Mouse (Mus musculus): Measurements from ENCODE around the gene Ina. TPM values are rescaled to one million over a fixed set of nuclear protein-coding genes. Genes with fewer than 3 reads are reported as not detected.
"Not testable (repeated sequence)": the region's sequence is repeated elsewhere in the genome, so short reads cannot be mapped to it uniquely, and the experiment has no call there.

Gene Ina
- total RNA-seq, 4 experiments from 2014 or later = 144 to 177 (median 163) TPM

DNA sequence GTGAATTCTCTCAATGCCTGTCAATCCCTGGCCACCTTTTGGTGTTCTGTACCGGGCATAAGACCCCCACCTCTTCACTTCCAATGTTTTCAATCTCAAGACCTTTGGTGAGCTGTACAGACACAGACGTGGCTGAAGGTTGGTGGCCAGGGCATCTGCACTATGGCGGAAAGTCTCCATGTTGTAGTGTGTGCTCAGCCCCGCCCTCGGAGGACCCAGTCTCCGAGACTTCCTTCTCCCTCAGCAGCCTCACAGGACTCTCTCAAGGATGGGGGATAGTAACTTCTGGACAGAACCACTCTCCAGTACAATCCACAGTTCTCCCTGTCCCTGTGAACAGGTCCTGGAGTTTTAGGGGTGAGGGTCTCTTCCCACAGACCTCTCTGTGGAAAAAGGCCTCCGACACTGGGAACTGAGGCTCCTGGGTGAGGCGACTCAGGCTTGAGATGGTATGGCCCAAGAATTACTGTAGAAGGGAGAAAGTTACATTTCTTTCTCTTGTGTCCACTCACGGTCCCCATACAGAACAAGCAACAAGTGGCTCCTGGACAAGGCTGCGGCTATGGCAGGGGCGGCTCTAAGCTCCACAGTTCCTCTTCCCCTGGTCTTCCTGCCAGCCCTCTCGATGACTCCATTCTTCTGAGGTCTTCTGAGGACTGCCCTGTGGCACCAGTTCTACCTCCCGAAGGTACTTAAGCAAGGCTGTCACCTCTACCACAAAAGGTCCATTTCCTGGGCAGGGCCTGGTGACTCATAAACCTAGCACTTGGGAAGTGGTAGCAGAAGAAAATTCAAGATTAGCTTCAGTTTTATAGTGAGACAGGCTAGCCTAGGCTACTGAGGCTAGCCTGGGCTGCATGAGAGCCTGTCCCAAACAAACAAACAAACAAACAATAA lies 29.5 kb upstream of the Ina start:
- DNase-seq (ENCODE audit: low spot score in 2 of 2) = no peak

GRCm38 (mm10) chr19:46987646-46988045 lies 26.9 kb upstream of the Ina start:
- DNase-seq (ENCODE audit: low spot score in 2 of 2) = no peak

DNA sequence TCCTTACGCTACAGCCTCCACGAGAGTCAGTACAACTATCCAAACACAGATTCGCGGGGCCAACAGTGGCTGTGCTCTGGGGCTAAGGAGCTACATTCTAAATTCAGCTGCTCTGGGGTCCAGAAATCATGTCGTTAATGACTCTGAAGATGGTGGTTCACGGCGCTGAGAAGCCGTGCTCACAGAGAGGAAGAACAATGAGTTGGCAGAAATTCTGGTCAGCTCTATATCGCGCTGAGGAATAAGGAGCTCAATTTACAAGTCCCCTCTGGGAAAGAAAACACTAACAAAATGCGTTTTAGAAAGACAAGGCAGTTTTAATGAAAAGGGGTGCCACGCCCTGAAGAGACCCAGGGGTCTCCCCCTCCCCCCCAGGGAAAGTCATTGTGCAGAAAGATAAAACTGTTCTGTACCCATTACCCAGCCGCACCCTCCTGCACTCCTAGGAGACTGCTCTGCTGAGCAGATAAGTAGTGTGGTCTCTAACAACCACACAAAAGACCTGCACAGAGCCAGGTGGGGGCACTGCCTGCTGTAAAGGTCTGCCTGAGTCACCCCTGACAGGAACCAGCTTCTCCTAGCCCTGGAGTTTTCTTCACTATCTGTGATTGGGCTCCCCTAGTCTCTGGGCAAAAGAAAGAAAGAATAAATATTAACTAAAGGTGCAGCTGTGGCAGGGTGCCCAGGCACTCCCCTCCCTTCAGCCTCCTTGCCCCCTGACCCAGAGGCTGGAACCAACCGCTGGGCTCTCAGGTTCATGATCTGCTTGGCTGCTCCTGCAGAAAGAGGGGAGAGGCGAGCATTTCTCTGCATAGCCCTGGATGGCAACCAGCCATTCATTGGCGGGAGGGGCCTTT lies 26.0 kb upstream of the Ina start:
- no peak for DNase-seq (ENCODE audit: low spot score in 2 of 2)

GRCm38 (mm10) chr19:46989479-46990152 lies 24.9 kb upstream of the Ina start:
- DNase-seq (ENCODE audit: low spot score in 2 of 2) = no peak

GRCm38 (mm10) chr19:46990153-46990518 lies 24.4 kb upstream of the Ina start:
- no peak for DNase-seq (ENCODE audit: low spot score in 2 of 2)

DNA sequence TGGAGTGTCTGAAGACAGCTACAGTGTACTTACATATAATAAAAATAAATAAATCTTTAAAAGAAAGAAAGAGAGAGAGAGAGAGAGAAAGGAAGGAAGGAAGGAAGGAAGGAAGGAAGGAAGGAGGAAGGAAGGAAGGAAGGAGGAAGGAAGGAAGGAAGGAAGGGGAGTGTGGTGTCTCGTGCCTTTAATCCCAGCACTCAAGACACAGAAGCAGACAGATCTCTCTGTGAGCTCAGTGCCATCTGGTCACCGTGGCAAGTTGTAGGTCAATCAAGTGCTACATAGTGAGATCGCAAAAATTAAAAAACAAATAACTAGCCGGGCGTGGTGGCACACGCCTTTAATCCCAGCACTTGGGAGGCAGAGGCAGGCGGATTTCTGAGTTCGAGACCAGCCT lies 23.9 kb upstream of the Ina start:
- DNase-seq (ENCODE audit: low spot score in 2 of 2) = not testable (repeated sequence)

GRCm38 (mm10) chr19:46991145-46991544 lies 23.4 kb upstream of the Ina start:
- peak in 1 of 2 experiments; percentile 85 for DNase-seq (ENCODE audit: low spot score in 2 of 2)

DNA sequence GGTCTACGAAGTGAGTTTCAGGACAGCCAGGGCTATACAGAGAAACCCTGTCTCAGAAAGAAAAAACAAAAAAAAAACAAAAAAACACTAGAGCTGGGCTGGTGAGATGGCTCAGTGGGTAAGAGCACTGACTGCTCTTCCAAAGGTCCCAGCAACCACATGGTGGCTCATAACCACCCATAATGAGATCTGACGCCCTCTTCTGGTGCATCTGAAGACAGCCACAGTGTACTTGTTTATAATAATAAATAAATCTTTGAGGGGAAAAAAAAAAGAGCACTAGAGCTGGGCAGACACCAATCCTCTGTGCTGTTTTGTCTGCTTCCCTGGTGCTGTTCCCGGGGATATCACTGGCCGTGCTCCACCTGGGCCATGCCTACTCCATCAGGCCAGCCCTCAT lies 22.2 kb upstream of the Ina start:
- DNase-seq (ENCODE audit: low spot score in 2 of 2) = not testable (repeated sequence)

- DNase-seq (ENCODE audit: low spot score in 2 of 2) = no peak
These were observed 18.4 kb upstream of the Ina start for GRCm38 (mm10) chr19:46996095-46996494.

- DNase-seq (ENCODE audit: low spot score in 2 of 2) = no peak
These were observed 16.2 kb upstream of the Ina start for GRCm38 (mm10) chr19:46998168-46998870.

DNA sequence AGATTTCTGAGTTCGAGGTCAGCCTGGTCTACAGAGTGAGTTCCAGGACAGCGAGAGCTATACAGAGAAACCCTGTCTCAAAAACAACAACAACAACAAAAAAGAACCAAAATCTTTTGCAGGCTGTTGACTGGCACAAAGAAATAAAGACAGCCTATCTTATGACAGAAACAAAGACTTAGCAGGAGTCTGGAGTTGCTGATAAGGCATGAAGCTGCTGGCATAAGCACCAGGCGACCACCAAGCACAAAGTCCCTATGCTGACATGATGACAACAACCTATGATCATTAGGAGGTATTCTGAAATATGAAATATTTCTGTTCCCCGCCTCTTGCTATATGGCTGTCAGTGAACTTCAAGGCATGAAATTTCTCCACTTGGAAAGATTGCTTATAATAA lies 15.5 kb upstream of the Ina start:
- no peak for DNase-seq (ENCODE audit: low spot score in 2 of 2)

GRCm38 (mm10) chr19:46999753-47000152 lies 14.7 kb upstream of the Ina start:
- no peak for DNase-seq (ENCODE audit: low spot score in 2 of 2)

- not testable (repeated sequence) for DNase-seq (ENCODE audit: low spot score in 2 of 2)
These were observed 14.1 kb upstream of the Ina start for GRCm38 (mm10) chr19:47000357-47000756.

DNA sequence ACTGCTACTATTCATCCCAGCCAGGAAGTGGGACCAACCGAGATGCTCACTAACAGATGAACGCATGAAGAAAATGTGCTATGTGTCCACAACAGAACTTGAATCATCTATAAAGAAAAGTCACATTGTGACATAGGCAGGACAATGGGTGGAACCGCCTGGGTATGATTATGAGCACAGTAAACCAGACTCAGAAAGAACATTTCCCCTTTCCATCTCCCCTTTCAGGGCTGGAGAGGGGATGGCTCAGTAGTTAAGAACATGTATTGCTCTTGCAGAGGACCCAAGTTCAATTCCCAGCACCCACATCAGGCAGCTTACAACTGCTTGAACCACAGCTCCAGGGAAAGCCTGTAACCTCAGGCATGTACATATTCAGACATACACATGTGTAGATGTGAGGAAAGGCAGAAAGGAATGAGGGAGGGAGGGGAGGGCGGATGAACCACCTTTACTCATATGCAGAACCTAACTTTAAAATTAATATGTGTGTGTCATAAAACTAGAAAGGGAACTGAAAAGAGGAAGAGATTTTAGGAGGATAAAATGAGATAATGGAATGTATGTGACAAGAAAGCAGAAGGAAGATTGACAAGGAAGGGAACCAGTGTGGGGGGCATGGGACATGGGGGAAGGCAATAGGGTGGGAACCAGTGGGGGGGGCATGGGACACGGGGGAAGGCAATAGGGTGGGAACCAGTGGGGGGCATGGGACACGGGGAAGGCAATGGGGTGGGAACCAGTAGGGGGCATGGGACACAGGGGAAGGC lies 10.6 kb upstream of the Ina start:
- DNase-seq (ENCODE audit: low spot score in 2 of 2) = no peak

GRCm38 (mm10) chr19:47005873-47006272 lies 8.6 kb upstream of the Ina start:
- no peak for DNase-seq (ENCODE audit: low spot score in 2 of 2)

GRCm38 (mm10) chr19:47006321-47006720 lies 8.2 kb upstream of the Ina start:
- DNase-seq (ENCODE audit: low spot score in 2 of 2) = no peak

DNA sequence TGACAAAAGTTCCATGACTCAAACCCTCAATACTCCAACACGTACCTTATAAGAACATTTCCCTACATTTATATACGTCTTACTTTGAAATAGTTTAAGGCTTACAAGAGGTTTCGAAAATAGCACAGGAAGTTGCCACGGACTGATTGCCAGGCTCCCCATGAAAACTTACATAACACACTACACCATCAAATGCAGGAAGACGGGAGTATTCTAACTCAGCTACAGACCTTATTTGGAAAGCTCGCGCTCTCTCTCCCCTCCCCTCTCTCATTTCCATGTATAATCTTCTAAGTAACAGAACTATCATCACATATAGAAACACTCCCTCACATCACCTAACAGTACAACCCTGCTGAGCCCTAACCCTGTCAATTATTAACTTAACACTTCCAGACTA lies 5.1 kb upstream of the Ina start:
- DNase-seq (ENCODE audit: low spot score in 2 of 2) = no peak

- no peak for DNase-seq (ENCODE audit: low spot score in 2 of 2)
These were observed 4.6 kb upstream of the Ina start for GRCm38 (mm10) chr19:47009943-47010342.

DNA sequence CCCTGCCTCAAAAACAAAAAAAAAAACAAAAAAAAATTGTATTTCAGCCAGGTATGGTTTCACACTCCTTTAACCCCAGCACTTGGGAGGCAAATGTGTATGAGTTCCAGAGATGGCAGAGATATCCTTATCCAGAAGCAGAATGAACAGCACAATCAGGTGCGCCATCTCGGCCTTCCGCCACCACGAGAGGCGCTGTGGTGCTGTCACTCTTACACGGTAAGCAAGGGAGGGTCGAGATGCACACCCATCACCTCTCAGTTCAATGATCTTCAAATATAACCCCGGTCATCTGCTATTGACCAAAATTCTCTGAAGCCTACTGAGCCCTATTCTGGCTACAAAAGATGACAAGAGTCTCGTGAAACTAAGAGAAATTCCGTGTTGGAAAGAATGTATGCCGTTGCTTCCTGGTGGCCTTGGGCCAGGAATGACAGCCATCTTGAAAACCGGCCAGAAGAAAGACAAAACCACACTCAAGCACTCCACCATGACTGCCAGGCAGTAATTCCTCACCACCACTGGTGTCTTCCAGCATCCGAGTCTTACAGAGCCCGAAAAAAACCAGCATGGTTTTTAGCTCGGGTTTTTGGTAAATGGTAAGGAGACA lies 1.9 kb upstream of the Ina start:
- DNase-seq (ENCODE audit: low spot score in 2 of 2) = no peak

Measured in layer of hippocampus, adult 8-10 months (tissue).